Mouse (Mus musculus) frontal cortex, postnatal 36 days (tissue): ENCODE measurements at regions not wholly inside any gene's neighbourhood (a gene's known extent, or its start where the extent isn't known, plus 50 kb on each side); places are given as distances from the start of the nearest gene placed in this dataset.

Source experiments
- DNase-seq, 2 experiments: peaks; one replicate each; pipeline ENCODE4 v3.0.0; 2022; ENCODE audit warnings: low spot score in 2 of 2

- DNase-seq = no peak
Measured at GRCm38 (mm10) chr4:95215187-95215586, 163.2 kb upstream of the Jun start.

- DNase-seq = no peak
Measured at GRCm38 (mm10) chr4:95230461-95230860, 178.4 kb upstream of the Jun start.

GRCm38 (mm10) chr4:95233034-95233433, 181.0 kb upstream of the Jun start:
- DNase-seq = no peak

- DNase-seq = no peak
Measured at GRCm38 (mm10) chr4:95234030-95234555, 182.1 kb upstream of the Jun start.

DNA sequence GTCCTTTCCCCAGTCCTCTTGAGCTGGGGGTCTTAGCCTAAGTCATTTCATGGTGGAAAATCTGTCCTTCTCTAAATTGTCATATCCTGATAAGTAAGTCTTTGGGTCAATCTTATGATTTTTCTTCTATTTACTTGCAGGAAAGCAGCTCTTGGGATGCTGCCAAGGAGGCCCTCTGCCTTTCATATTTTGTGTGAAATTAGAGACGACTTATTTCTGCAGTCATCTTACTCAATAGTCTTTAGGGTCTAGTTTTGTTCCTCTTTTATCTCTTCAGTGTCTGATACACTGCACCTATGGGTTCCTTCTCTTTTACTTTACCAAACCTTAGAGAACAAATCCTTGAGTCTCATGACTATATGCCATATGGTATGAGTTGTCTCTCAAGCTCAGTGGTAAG, 196.0 kb upstream of the Jun start:
- DNase-seq = no peak

GRCm38 (mm10) chr4:95249031-95249430, 197.0 kb upstream of the Jun start:
- DNase-seq = no peak

DNA sequence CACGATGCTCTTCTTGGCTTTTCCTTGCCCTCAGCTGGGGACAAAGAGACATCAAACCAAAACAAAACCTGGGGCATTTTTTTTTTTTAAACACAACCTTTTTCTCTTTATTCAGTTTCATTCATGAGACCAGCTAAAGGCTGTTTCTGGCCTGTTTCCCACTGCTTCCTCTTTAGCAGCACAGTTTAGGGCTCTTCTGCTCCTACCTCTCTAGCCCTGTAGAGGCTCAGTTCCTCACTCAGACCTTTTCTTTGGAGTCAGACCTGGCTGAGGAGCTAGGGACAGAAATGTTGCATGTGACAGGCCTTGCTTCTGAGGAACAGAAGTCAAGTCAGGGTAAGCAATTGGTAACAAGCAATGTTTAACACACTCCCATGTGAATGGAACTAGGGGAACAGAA, 198.1 kb upstream of the Jun start:
- DNase-seq = no peak

DNA sequence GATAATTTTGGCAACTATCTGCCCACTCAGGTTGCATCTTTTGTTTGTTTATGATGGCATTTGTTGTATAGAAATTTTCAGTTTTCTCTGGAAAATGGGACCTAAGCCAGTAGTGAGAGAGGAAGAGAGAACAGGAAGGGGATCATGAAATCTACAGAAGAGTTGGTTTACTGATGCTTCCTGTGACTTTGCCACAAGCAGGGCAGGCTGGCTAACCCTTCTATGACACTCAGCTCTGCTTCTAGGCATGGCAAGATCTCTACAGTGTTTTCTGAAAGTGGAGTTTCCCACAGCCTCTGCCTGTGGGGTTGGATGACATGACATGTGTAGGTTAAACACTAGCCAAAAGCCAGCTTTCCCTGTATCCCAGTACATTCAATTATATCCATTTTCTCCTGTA, 217.7 kb upstream of the Jun start:
- DNase-seq = no peak

GRCm38 (mm10) chr4:95270389-95270788, 218.4 kb upstream of the Jun start:
- no peak for DNase-seq

- no peak for DNase-seq
Measured at GRCm38 (mm10) chr4:95276231-95276630, 224.2 kb upstream of the Jun start.

DNA sequence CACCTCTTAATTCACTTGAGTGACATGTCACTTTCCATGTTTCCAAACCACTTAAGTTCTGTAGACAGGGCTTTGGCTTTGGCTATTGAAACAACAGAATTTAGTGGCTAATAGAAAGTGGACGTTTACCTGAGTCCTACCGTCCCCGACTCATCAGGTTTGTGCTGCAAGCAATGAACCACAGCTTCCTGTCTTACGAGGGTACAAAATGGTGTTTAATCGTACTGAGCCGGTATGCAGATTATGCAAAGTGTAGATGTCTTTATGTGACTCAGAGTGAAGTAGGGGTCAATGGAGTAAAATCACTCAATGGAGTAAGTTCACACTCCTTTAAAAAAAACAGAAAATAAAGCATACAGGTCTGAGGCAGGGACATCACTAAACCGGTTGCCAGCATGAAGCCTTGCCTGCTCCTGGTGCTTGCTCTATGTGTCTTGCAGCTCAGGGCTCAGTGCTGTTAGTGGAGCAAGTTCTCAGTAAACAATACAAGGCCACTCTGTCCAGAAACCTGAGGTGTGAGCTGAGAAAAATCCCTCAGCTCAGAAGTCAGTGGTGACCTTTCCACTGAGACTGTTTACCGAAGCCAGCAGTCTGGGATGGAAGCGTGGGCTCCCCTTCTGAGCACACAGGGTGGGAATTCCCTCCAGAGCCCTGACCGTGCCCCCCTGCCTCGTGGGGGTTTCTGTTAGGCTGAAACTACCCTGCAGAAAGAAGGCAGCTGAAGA, 226.1 kb upstream of the Jun start:
- DNase-seq = no peak

DNA sequence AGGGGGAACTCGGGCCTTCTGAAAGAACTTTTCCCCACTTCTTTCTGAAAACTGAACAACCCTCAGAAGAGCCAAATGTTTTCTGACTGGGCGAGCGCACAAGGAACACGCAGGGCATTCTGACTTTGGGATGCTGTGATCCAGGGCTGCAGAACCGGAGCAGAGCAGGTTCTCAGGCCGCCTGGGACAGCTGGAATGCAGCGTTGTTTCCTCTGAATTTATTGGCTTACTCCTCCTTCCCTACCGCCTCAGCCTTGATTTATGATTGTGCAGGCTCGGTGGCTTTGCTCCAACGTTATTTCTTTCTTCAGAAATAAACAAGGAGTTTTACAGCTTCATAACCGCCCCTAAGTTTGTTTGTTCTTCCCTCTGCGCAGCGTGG, 226.7 kb upstream of the Jun start:
- no peak for DNase-seq

DNA sequence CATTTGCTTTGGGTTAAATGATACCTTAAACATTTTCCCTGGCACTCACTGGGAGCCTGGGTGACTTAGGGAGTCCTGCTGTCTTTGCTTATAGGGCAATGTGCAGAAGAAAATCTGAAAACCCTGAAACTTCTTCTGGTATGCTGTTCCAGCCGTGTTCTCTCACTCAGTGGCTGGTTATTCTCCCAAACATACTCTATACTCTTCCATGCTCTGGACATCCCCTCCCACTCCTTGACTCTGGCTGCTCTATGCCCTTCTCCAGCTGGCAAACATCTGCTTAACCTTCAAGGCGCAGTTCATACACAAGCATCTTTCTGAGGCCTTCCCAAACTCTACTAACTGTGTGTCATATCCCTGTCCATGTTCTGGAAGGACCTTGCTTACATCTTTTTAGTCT, 227.2 kb upstream of the Jun start:
- no peak for DNase-seq

DNA sequence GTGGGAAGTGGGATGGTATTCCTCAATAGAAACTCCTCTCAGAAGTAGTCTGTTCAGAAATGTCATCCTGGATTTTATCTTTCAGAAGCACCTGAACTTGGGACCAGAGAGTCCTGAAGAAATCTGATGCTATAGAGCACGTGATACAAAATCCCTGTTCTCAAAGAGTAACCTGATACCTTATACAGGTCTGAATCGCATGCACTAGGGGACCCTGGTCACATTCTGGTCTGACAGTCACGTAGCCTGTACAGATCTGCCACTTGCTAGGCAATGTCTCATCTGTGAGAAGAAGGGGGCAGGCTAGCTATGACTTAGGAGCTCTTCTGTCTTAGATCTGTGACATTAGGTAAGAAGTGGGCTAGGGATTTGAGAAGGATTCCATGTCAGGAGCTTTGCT, 230.1 kb upstream of the Jun start:
- DNase-seq = no peak

DNA sequence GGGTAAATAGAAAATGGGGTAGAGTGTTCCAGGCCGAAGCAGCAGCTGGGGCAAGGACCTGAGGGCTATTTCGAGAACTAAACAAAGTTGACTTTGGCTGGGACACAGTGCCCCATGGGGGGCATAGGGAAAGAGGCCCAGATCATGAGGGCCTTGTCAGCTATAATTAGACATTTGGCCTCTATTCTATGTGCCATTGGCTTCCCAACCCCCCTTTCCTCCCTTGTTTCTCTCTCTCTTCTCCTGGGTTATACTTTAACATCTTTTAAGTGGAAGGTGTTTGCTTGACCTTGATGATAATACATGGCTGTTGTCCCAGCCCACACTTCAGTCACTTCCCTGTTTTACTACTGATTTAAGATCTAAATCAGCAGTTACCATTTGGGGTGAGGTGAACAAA, 231.8 kb upstream of the Jun start:
- DNase-seq = no peak

DNA sequence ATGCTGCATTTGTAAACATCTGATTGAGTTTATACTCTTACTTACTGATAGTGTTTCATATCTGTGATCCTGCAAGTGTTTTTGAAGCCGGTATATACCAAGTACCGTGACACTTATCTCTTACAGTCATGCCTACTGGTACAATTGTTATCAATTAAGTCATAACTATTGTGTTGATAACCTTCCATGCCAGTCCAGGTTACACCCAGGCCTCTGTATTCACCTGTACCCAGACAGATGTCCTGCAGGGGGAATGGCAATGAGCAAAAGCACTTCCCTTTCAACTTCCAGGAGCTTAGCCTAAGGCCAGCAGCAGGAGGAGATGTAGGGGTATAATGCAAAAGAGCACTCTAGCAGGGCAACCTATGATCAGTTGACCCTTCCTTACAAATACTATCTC, 232.2 kb upstream of the Jun start:
- DNase-seq = no peak

DNA sequence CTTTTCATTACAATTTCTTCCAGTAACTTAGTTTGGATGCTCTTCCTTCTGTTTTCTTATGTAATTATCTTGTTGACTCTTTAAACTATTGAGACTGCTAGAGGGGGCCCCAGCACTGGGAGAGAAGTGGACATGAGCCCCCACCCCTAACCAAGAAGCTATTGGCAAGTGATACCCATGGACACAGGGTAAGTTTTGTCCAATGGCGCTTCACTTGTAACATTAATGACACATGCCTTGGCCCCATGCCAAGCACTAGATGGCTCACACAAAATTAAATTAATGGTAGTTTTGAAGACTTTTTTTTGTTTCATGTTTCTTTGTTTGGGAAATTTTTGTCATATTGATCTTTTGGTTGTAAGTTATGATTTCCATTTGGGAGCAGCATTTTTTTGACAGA, 232.7 kb upstream of the Jun start:
- DNase-seq = no peak

DNA sequence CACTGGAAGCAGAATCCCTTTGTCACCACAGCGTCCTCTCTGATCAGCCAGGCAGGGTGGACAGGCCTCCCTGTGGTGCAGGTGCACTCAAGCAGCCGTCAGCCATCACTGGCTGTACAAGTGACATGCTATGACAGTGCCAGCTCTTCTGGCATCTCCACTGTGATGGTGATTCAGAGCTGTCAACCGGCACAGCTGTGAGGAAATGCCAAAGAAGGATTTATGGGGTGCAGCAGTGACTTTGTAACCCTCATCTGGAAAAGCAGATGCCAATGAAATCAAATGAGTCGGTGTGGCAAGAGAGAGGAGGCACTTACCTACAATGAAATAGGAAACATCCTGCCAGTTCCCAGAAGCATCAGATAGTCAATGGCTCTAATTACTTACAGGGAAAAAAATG, 238.3 kb upstream of the Jun start:
- DNase-seq = no peak

- no peak for DNase-seq
Measured at GRCm38 (mm10) chr4:95294110-95294509, 242.1 kb upstream of the Jun start.

DNA sequence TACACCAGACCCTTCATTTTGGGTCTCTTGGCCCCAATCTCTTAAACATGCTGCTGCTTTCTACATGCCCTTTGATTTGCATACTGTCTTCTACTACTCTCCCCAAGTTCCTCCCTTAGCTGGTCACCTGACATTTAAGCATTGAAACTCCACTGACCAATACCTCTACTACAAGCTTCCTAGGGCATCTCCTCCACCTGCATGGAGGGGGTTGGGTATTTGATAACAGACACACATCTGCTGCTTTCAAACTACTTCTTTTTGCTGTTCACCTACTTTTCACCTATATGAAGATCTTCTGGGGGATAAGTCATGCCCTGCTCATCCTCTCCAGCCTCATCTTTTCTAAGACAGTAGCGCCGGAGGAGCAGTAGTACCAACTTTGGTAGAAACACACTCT, 249.9 kb upstream of the Jun start:
- no peak for DNase-seq

GRCm38 (mm10) chr4:95303337-95303736, 251.3 kb upstream of the Jun start:
- DNase-seq = no peak

DNA sequence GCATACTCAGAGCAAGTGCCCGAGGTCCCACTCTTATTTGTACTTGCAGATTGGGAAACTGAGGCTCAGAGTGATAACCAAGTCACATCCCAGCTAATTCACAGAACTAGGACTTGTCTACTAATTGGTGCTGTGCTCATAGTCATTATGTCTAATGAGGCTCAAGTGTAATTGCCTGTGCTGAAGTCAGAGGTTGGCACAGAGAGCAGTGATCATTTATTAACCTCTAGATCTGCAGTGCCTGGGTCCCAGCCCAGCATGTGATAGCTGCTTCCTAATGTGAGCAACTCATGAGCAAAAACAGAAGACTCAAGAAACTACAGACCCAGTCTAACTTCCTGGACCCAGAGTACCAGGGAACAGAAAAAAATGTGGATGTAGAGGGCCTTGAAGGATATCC, 252.0 kb upstream of the Jun start:
- DNase-seq = no peak

- DNase-seq = no peak
Measured at GRCm38 (mm10) chr4:95307134-95307533, 250.2 kb upstream of the Fggy start.

DNA sequence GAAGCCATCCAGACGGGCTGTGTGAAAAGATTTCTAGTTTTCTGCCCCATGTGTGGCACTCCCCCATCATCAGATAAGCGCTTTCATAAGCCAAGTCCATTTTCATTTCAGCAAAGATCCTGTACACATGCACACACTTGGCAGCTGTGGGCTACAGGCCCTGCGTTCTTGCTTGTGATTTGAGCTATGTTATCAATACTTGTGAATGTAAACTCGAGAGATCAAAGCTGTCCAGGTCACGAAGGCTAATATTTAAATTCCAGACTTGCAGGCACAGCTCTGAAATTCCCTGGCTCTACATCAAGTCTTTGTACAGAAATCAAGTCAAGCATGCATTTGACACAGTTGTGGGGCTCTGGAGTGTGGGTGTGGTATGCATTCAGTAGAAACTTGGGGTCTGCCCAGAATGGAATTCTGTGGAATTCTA, 248.8 kb upstream of the Fggy start:
- DNase-seq = no peak
